Mouse (Mus musculus): ENCODE data around the gene Tmed4.

GRCm38 (mm10) chr11:6259413-6259812 is 15.3 kb downstream of the Tmed4 start:
- TF ChIP-seq EP300 (IDR thresholded peaks at IDR 0.05; ENCODE audit: low read depth in 1 of 2, low read length in 2 of 2) (no peak), SMC3 (IDR thresholded peaks at IDR 0.05; ENCODE audit: low read depth, low read length) (no peak), TAL1 (IDR thresholded peaks at IDR 0.05; ENCODE audit: low read length) (no peak)

Measured in MEL (cell line).